Mouse (Mus musculus): ENCODE results near the gene Krt82.

Krt82 gene

GRCm38 (mm10) chr15:101550567-101550966 is at the start of gene Krt82:
TSS of gene Krt82 (minus strand) at chr15:101550667.
- no peak for DNase-seq (ENCODE audit: inconsistent ontology term)

GRCm38 (mm10) chr15:101599123-101599522 is 48.7 kb upstream of the Krt82 start:
- DNase-seq (ENCODE audit: inconsistent ontology term): peak; percentile 82

- no peak for DNase-seq (ENCODE audit: inconsistent ontology term)
Measured at GRCm38 (mm10) chr15:101588216-101588615, 37.7 kb upstream of the Krt82 start.

GRCm38 (mm10) chr15:101584456-101584855 is 34.0 kb upstream of the Krt82 start:
- no peak for DNase-seq (ENCODE audit: inconsistent ontology term)

- DNase-seq (ENCODE audit: inconsistent ontology term): no peak
Measured at GRCm38 (mm10) chr15:101583211-101583965, 32.9 kb upstream of the Krt82 start.

GRCm38 (mm10) chr15:101581701-101582100 is 31.2 kb upstream of the Krt82 start:
- DNase-seq (ENCODE audit: inconsistent ontology term): no peak

GRCm38 (mm10) chr15:101575506-101575905 is 25.0 kb upstream of the Krt82 start:
- DNase-seq (ENCODE audit: inconsistent ontology term): no peak

- no peak for DNase-seq (ENCODE audit: inconsistent ontology term)
Measured at GRCm38 (mm10) chr15:101573796-101574345, 23.4 kb upstream of the Krt82 start, which contains the start of gene Krt75. TSS of gene Krt75 (minus strand) at chr15:101573904.

- DNase-seq (ENCODE audit: inconsistent ontology term): no peak
Measured at GRCm38 (mm10) chr15:101567780-101568179, 17.3 kb upstream of the Krt82 start.

- no peak for DNase-seq (ENCODE audit: inconsistent ontology term)
Measured at GRCm38 (mm10) chr15:101562850-101563249, 12.4 kb upstream of the Krt82 start, which contains the start of gene Krt90. TSS of gene Krt90 (minus strand) at chr15:101562950.

- DNase-seq (ENCODE audit: inconsistent ontology term): no peak
Measured at GRCm38 (mm10) chr15:101558034-101558646, 7.7 kb upstream of the Krt82 start.

GRCm38 (mm10) chr15:101553169-101553568 is 2.7 kb upstream of the Krt82 start:
- peak; percentile 15 for DNase-seq (ENCODE audit: inconsistent ontology term)

- no peak for DNase-seq (ENCODE audit: inconsistent ontology term)
Measured at GRCm38 (mm10) chr15:101552188-101552587, 1.7 kb upstream of the Krt82 start.

- DNase-seq (ENCODE audit: inconsistent ontology term): no peak
Measured at GRCm38 (mm10) chr15:101544478-101544877, 6.0 kb downstream of the Krt82 start.

GRCm38 (mm10) chr15:101542543-101542942 is 7.9 kb downstream of the Krt82 start:
- no peak for DNase-seq (ENCODE audit: inconsistent ontology term)

GRCm38 (mm10) chr15:101538580-101538900 is 11.9 kb downstream of the Krt82 start:
- DNase-seq (ENCODE audit: inconsistent ontology term): no peak

GRCm38 (mm10) chr15:101537864-101538579 is 12.4 kb downstream of the Krt82 start:
- no peak for DNase-seq (ENCODE audit: inconsistent ontology term)

GRCm38 (mm10) chr15:101536054-101536850 is 14.2 kb downstream of the Krt82 start:
- peak; percentile 47 for DNase-seq (ENCODE audit: inconsistent ontology term)

- no peak for DNase-seq (ENCODE audit: inconsistent ontology term)
Measured at GRCm38 (mm10) chr15:101532720-101533119, 17.7 kb downstream of the Krt82 start, which contains the start of gene Krt84. TSS of gene Krt84 (minus strand) at chr15:101532820.

- DNase-seq (ENCODE audit: inconsistent ontology term): no peak
Measured at GRCm38 (mm10) chr15:101522556-101523232, 27.8 kb downstream of the Krt82 start.

GRCm38 (mm10) chr15:101519792-101520191 is 30.7 kb downstream of the Krt82 start:
- DNase-seq (ENCODE audit: inconsistent ontology term): peak; percentile 47
